Mouse (Mus musculus) C2C12 (cell line): ENCODE results near the gene Msi2. TPM values are rescaled to one million over a fixed set of nuclear protein-coding genes. Genes with fewer than 3 reads are reported as not detected.

ENCODE experiments used
- H3K27me3 ChIP-seq: one replicate; pipeline ENCODE4 v1.6.1; 2011; ENCODE audit not compliant: control insufficient read depth, insufficient read depth, insufficient read length
- H3K36me3 ChIP-seq: one replicate; pipeline ENCODE4 v1.6.1; 2011; ENCODE audit not compliant: control insufficient read depth, insufficient read depth
- H3K4me3 ChIP-seq: one replicate; pipeline ENCODE4 v1.5.1; 2011; ENCODE audit warnings: mild to moderate bottlenecking, control low read depth; ENCODE audit not compliant: poor library complexity, insufficient read depth, severe bottlenecking
- H3K79me2 ChIP-seq: one replicate; pipeline ENCODE4 v1.6.1; 2011; ENCODE audit not compliant: control insufficient read depth, insufficient read depth
- H3K79me3 ChIP-seq: one replicate; pipeline ENCODE4 v1.6.1; 2011; ENCODE audit warnings: low read depth, control low read depth
- H3ac ChIP-seq: one replicate; pipeline ENCODE3; 2011; ENCODE audit warnings: low read depth; ENCODE audit not compliant: control insufficient read depth, insufficient read length
- CEBPB ChIP-seq: IDR thresholded peaks from one replicate; pipeline ENCODE4 v1.6.1; 2011; ENCODE audit warnings: low read depth, mild to moderate bottlenecking, control low read depth, moderate library complexity
- CTCF ChIP-seq: IDR thresholded peaks from one replicate; pipeline ENCODE4 v1.5.1; 2011; ENCODE audit not compliant: control insufficient read depth, insufficient read depth, insufficient read length
- FOSL1 ChIP-seq: IDR thresholded peaks from one replicate; pipeline ENCODE4 v1.8.0; 2011; ENCODE audit warnings: mild to moderate bottlenecking, low read length; ENCODE audit not compliant: poor library complexity, insufficient read depth, severe bottlenecking
- MAX ChIP-seq: IDR thresholded peaks from one replicate; pipeline ENCODE4 v1.6.1; 2011; ENCODE audit warnings: mild to moderate bottlenecking, control low read depth
- MYOD1 ChIP-seq: IDR thresholded peaks from one replicate; pipeline ENCODE4 v1.6.1; 2011; ENCODE audit warnings: low read depth; ENCODE audit not compliant: control insufficient read depth, insufficient read length
- MYOG ChIP-seq: IDR thresholded peaks from one replicate; pipeline ENCODE4 v1.6.1; 2011; ENCODE audit not compliant: control insufficient read depth, insufficient read length; ENCODE audit errors: extremely low read depth
- USF1 ChIP-seq: IDR thresholded peaks from one replicate; pipeline ENCODE4 v1.6.1; 2011; ENCODE audit warnings: low read depth, mild to moderate bottlenecking, control low read depth, moderate library complexity
- polyA plus RNA-seq: library from polyadenylated mRNA; unstranded; fragments of >200 nt; fragmentation: generic; extraction: Trizol; gene quantifications from one replicate; pipeline ENCODE4 v1.2.1, GENCODE M21; 2012; ENCODE audit warnings: missing spikeins

Gene Msi2
- polyA plus RNA-seq, 1 experiment, result 8.4 TPM

DNA sequence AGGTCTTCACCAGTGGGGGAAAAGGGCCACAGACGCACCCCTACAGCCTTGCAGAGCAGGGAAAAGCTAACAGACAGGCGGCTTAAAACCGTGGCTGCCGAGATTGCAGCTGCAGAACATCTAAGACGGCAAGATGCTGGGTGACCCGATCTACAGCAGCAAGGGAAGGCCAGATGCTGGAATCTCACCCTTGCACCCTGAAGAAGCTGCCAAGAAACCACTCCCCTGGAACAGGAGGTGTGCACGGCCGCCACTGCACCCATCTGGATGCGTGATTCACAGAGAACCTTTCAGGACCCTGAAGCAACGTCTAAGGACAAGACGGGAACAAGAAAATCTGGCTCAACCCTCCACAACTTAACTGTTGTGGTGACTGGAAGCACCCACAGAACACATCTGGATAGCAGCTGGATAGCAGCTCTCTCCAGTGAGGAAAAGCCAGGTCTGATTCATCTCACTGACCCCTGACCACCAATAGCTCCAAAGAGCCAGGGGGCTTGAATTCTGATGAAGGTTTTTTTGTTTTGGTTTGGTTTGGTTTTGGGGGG is 11.0 kb downstream of the Msi2 start:
- Histone ChIP-seq H3K36me3 (peaks cover 69% of the 10 kb centered on the region), H3K79me3 (peaks cover 2% of the 10 kb centered on the region), H3ac (no peak overlapping the region), H3K4me3 (no peak overlapping the region), H3K79me2 (peaks cover under 1% of the 10 kb centered on the region), H3K27me3 (no peaks in the 10 kb centered on the region)
- TF ChIP-seq MYOD1 (no peak), MYOG (no peak), MAX (no peak), FOSL1 (no peak), USF1 (no peak), CEBPB (no peak), CTCF (no peak)

DNA sequence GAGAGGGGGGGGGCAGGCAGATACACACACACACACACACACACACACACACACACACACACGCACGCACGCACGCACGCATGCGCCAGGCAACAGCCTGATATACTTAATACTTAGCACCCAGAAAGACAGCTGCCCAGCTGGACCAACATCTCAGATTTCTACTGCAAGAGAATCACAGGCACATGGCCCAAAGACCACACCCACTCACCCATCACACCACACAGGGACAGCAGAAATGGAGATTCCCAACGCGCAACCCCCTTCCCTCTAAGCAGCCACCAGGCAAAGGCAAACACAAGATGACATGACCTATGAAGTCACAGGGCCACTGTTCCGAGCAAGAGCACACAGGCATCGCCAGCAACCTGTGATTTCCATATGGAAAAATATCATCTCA is 13.6 kb downstream of the Msi2 start:
- Histone ChIP-seq H3K36me3 (peaks cover 63% of the 10 kb centered on the region), H3K79me2 (no peaks in the 10 kb centered on the region), H3K27me3 (no peaks in the 10 kb centered on the region), H3ac (no peak overlapping the region), H3K79me3 (peaks cover 2% of the 10 kb centered on the region), H3K4me3 (no peak overlapping the region)
- no peak for TF ChIP-seq FOSL1
- no peak for TF ChIP-seq MYOD1
- no peak for TF ChIP-seq USF1
- TF ChIP-seq CEBPB, result no peak

DNA sequence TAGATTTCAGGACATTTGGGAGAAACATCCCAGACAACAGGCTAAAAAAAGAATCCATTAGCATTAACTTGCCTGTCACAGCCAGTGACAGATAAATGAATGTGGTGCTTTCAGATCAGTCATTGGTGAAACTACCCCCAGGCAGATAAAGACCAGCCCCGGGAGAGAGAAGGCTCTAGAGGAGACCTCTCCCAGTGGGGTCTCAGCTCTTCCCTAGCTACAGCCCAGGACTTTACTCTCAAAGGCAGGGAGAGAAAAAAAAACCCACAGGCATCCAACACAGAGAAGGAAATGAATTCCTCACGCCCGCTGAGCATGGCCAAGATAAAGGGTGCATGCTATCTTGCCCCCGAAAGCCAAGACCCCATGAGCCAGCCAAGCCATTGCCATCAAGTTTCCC is 15.1 kb downstream of the Msi2 start:
- H3K79me2 ChIP-seq, result no peaks in the 10 kb centered on the region
- no peaks in the 10 kb centered on the region for H3K27me3 ChIP-seq
- no peak overlapping the region for H3K4me3 ChIP-seq
- TF ChIP-seq MAX (no peak), FOSL1 (no peak), USF1 (no peak), CTCF (no peak), CEBPB (no peak)
- peaks cover 2% of the 10 kb centered on the region for H3K79me3 ChIP-seq
- H3K36me3 ChIP-seq, result peaks cover 57% of the 10 kb centered on the region
- no peak overlapping the region for H3ac ChIP-seq

DNA sequence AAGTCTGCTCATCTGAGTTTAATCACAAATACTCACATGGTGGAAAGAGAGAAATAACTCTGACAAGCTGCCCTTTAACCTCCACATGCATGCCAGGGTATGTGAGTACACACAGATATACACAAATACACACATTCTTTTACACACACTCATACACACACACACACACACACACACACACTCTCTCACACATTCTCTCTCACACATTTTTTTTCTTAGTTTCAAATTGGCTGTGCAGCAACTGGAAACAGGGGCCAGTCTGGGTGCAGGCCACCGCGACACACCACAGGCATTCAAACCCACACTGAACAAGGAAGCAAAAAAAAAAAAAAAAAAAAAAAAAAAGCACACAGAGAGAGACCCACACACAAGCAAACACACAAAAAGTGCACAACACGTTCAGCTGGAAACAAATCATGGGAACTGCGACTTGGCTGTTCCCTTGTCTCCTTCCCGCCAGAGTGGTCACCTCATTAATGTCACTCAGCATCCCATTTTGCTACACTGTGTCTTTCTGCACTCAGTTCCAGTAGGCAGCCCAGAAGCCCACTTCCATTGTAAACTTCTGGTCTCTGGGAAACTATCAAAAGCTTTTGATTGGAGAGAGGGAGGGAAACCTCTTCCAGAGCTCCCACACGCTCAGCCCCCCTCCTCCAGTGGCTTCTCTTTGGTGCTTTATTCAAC is 16.2 kb downstream of the Msi2 start:
- Histone ChIP-seq H3K27me3 (no peaks in the 10 kb centered on the region), H3K79me3 (peaks cover 2% of the 10 kb centered on the region), H3K4me3 (no peak overlapping the region), H3K79me2 (no peaks in the 10 kb centered on the region), H3K36me3 (peaks cover 51% of the 10 kb centered on the region), H3ac (no peak overlapping the region)
- TF ChIP-seq FOSL1 (no peak), CEBPB (no peak), MYOD1 (no peak), CTCF (no peak), USF1 (no peak), MYOG (no peak), MAX (no peak)

- peaks cover 2% of the 10 kb centered on the region for H3K79me3 ChIP-seq
- no peak overlapping the region for H3K4me3 ChIP-seq
- no peaks in the 10 kb centered on the region for H3K27me3 ChIP-seq
- TF ChIP-seq FOSL1 (no peak), CTCF (no peak), MYOG (no peak), MYOD1 (no peak), CEBPB (no peak), MAX (no peak), USF1 (no peak)
- peaks cover 45% of the 10 kb centered on the region for H3K36me3 ChIP-seq
- H3ac ChIP-seq, result no peak overlapping the region
- H3K79me2 ChIP-seq, result no peaks in the 10 kb centered on the region
Observed at GRCm38 (mm10) chr11:88701020-88701419, 17.3 kb downstream of the Msi2 start.

DNA sequence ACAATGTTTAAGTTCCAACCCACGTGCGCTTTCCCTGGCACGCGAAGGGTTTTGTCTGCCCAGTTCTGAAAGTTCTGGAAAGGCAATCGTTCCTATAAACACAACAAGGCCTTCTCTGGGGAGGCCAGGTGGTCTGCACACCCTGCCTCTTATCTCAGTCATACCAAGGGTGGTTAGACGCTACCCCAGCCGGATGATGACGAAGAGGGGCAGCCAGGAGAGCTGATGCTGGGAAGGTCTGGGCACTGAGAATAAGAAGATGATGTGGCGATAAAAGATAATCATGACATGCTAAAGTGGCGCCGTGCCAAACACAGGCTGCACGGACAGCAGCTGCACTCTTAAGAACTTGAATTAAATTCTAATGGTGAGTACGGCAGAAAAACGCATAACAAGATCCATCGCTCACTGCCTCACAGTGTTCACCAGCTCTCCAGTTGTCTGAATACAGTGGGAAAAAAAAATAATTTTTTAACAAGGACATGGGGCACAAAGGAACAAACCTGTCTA is 18.1 kb downstream of the Msi2 start:
- Histone ChIP-seq H3K27me3 (no peaks in the 10 kb centered on the region), H3ac (no peak overlapping the region), H3K79me2 (no peaks in the 10 kb centered on the region), H3K36me3 (peaks cover 41% of the 10 kb centered on the region), H3K79me3 (no peaks in the 10 kb centered on the region), H3K4me3 (no peak overlapping the region)
- TF ChIP-seq MYOD1 (no peak), USF1 (no peak), FOSL1 (no peak), MYOG (no peak), CEBPB (no peak), MAX (no peak), CTCF (no peak)
